Mouse (Mus musculus) urinary bladder, postnatal 36 days (tissue): ENCODE data around the gene Kif5c.

ENCODE experiments used
- DNase-seq, 2 experiments: peaks; one replicate each; pipeline ENCODE4 v3.0.0; 2022; ENCODE audit warnings: low spot score in 2 of 2, mixed read lengths in 1 of 2

Kif5c gene

DNA sequence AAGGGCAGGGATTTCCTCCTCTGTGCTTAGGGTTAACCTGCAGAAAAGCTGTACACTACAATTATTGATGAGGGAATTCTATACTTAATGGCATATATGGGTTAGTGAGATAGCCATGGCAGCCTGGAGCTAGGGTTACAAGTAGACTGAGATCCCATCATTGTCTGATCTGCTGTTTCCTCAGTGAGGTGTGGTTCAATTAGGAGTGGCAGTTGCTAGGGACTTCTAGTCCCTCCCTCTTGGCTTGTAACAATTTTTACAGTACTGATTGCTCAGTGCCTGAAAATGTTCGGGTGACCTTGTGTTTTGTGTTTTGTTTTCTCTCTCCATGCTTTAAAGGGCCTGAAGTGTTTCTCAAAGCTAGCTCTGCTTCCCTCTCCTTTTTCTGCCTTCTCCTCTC lies 2.1 kb downstream of the Kif5c start:
- no peak for DNase-seq

DNA sequence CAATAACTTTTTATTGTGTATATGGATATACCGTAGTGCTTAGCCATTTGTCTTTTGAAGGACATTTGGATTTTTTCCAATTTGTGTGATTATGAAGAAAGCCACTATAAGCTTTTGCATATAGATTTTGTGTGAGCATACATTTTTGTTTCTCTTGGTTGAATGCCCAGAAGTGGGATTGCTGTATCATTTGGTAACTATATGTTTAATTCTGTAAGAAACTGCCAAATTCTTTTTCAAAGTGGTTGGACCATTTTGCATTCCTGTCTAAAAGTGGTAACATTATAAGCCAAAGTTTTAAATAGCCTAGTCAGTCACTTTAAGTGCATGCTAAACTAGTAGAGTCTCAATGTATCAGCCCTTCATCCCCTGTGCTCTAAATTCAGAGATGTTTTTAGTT lies 6.5 kb downstream of the Kif5c start:
- DNase-seq, result no peak

DNA sequence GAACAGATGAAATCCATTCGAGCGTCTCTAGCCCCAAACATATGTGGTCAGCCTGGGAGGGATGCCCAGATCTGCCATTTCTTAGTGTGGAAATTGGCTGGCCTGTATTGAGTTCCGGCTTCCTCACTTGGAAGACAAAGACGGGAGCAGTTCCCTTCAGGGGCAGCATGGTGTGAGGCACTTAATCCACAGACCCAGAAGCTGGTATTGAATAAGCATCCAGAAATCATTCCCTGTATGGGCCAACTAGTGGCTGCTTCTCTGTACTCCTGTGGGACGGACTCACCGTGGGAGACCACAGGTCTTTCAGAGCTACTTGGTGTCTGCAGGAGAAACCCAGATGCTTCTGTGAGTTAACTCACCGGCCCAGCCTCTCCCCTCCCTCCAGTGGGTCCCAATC lies 8.5 kb downstream of the Kif5c start:
- no peak for DNase-seq

DNA sequence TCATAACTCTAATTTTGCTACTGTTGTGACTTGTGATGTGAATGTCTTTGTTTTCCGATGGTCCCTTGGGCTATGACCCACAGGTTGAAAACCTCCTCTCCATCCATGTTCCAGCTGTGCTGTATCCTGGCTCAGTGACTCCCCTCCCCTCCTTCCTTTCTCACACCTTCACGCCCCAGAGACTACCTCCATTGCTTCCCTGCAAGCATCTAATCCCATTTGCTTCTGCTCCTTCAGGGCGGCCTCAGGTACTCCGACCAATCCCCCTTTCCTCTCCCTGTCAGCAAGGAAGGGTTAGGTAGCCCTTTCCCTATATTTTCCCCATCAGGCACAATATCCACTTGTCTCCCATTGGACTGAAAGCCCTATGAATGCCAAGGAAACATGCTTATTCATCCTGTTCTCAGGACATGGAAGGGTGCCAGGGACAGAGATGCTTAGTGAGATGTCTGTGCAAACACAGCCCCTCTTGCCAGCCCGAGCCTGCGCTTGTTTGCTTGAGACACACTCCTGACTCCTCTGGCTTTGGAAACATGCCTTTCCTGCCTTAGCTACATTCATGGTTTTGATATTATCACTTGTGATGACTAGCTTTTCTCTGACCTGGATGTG lies 9.1 kb downstream of the Kif5c start:
- no peak for DNase-seq

GRCm38 (mm10) chr2:49629181-49629580 lies 10.1 kb downstream of the Kif5c start:
- DNase-seq, result no peak

- no peak for DNase-seq
These were observed 11.5 kb downstream of the Kif5c start for GRCm38 (mm10) chr2:49630636-49631035.

GRCm38 (mm10) chr2:49633231-49633630 lies 14.1 kb downstream of the Kif5c start:
- no peak for DNase-seq

GRCm38 (mm10) chr2:49642761-49643160 lies 23.7 kb downstream of the Kif5c start:
- DNase-seq, result no peak

- no peak for DNase-seq
These were observed 24.7 kb downstream of the Kif5c start for GRCm38 (mm10) chr2:49643756-49644155.

DNA sequence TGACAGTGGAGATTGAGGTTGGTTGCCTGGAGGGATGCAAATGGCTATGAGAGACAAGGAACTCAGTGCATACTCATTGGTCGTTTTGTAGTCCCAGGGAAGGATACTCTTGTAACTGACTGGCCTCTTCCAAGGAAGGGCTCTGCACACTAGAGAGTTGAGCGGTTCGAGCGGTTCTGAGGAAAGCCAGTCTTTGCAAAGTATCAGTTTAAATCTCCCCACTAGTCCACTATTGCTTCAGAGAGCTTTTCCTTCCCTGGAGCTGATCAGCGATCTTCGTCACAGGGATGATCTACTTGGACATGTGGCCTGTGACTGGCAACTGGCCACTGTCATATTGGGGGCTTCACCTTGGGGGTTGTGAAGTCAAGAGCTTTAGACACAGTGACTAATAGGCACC lies 28.5 kb downstream of the Kif5c start:
- no peak for DNase-seq

DNA sequence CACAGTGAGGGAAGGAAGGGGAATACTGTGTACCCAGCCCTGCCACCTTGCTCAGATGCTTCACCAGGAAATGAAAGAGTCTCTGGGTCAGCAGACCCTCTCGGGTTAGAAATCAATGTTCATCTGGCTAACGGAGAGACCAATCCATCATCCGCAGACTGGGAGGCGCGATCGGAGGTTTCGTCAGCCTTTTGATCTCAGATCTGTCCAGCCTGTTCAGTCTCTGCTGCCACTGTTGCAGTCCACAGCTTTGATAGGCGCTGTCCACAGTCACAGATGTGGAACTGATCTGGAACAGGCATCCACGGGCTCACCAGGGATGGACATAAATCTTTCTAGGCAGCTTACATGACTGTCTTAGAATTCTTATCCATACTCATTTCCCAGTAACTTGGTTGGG lies 29.2 kb downstream of the Kif5c start:
- no peak for DNase-seq

DNA sequence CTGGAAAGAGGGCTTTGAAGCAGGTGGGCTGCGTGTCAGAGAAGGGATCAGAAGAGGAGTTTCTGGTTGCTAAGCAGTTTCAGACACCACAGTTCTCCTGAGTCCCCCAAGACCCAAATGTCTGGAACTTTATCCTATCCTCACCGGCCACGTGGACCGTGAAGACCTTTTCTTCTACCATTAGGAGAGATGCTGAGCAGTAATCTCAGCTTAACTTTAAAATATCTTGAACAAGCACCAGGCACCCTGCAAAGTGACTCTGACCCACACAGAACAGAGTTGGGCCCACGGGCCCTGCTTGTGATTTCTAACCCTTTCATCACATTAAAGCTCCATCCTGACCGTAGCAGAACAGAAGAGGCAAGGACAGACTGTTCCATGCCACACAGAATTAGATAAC lies 29.7 kb downstream of the Kif5c start:
- DNase-seq, result no peak

GRCm38 (mm10) chr2:49649211-49649610 lies 30.1 kb downstream of the Kif5c start:
- no peak for DNase-seq

GRCm38 (mm10) chr2:49651737-49652136 lies 32.6 kb downstream of the Kif5c start:
- no peak for DNase-seq

DNA sequence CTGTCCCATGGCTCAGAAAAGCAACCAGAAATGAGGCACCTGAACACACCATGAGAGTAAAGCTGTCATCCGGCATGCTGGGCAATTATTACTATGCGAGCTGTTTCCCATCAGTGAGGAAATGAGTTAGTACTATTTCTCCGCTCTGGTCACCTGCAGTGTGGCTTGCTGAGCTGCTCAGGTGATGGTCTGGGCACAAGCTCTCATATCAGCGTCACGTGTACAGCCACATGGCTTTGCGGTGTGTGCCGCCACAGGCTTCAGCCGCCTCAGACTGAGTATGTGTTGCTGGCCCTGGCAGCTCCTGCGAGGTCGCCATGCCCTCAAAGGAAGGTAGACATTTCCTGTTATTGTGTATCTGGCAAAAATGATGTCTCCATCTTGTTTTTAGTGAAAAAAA lies 35.5 kb downstream of the Kif5c start:
- DNase-seq, result no peak

GRCm38 (mm10) chr2:49655195-49655873 lies 36.2 kb downstream of the Kif5c start:
- no peak for DNase-seq

DNA sequence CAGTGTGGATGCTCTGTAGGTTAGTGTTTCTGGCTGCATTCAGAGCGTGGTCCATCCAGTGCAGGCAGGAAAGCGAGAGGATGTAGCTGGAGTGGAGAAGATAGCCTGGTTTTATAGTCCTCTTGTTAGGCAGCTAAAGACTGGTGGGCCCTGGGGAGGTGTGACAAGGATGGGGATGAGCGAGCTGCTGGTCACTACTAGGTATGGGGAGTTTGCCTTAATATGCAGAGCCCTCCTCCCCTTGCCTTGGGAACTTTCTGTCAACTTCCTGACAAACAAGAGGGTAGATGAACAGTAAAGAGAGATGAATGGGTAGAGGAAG lies 36.7 kb downstream of the Kif5c start:
- no peak for DNase-seq

DNA sequence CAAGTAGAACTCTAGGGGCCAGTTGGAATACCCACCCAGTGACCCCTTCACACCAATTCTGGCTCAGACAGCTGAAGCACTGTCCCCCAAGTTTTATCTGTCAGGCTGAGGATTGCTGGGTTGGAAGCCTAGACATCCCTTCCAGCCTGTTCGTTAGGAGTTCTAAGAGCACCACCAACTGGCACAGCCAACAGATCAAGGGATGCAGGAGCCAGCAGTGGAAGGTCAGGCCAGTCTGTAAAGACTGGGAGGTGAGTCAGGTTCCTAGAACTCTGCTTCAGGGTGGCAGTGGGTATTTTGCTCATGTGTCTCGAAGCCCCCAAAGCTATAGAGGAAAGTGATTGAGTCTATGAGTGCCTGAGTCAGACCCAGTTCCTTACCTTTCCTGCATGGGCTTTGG lies 37.9 kb downstream of the Kif5c start:
- DNase-seq, result no peak

DNA sequence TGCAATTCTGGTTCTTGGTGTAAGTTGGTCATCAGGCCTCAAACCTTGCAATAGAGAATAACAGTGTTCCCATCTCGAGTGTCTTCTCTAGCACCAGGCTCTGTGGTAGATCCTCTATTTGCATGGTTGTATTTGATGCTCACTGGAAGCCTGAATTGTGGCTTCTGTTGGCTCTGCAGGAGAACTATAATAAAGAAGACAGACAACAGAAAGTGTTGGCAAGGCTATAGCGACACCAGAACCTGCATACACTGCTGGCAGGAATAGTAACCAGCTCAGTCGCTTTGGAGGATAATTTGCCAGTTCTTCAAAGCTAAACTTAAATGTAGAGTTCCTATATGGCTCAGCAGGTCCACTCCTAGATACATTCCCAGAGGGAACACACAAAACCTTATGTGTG lies 38.6 kb downstream of the Kif5c start:
- no peak for DNase-seq

DNA sequence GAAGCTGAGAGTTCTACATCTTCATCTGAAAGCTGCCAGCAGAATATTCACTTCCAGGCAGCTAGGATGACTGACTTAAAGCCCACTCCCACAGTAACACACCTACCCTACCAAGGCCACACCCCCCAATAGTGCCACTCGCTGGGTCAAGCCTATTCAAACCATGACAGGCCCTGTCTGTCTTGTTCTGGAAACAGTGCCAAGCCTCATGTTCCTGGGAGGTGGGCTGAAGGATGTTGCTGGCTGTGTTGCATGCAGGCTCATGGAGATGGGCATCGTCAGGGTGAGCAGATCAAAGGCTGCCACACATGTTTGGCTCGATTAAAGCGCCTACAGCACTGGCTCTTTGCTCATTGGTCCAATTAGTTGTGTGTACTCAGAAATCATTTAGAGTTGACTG lies 39.9 kb downstream of the Kif5c start:
- DNase-seq, result no peak

DNA sequence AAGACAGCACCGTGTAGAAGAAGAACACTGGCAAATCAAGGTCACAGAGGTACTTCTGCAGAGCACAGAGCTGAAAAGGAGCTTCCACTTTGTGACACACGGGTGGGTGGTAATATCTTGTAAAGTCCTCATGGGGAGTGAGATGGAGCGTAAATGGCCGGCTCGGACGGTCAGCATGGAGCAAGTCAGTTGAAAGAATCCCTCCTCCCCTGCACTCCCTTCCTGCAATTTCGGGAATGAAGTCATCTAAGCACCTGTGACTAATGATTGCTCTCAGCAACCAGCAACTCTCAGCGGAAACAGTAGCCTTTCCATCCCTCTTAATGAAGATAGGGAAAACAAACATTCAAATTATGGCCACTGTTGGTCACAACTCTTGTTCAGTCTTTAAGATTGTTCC lies 40.9 kb downstream of the Kif5c start:
- no peak for DNase-seq

- no peak for DNase-seq
These were observed 41.4 kb downstream of the Kif5c start for GRCm38 (mm10) chr2:49660375-49660923.

GRCm38 (mm10) chr2:49661348-49661747 lies 42.2 kb downstream of the Kif5c start:
- DNase-seq, result no peak

GRCm38 (mm10) chr2:49661872-49662271 lies 42.8 kb downstream of the Kif5c start:
- no peak for DNase-seq
